Mouse (Mus musculus): Measurements from ENCODE around the gene Gng12.
"Not testable (repeated sequence)": the region's sequence is repeated elsewhere in the genome, so short reads cannot be mapped to it uniquely, and the experiment has no call there.

GRCm38 (mm10) chr6:66963651-66964050, 67.5 kb downstream of the Gng12 start:
- TF ChIP-seq POLR2A (IDR thresholded peaks at IDR 0.05; ENCODE audit: borderline replicate concordance, control insufficient read depth, low read depth, low read length); CTCF (IDR thresholded peaks at IDR 0.05; ENCODE audit: control insufficient read depth, insufficient read depth, low read length): not testable (repeated sequence)

Measured in bone marrow, adult 2 months (tissue).